9 mouse cellular contexts compared by ENCODE assay signal in the genomic region with DNA sequence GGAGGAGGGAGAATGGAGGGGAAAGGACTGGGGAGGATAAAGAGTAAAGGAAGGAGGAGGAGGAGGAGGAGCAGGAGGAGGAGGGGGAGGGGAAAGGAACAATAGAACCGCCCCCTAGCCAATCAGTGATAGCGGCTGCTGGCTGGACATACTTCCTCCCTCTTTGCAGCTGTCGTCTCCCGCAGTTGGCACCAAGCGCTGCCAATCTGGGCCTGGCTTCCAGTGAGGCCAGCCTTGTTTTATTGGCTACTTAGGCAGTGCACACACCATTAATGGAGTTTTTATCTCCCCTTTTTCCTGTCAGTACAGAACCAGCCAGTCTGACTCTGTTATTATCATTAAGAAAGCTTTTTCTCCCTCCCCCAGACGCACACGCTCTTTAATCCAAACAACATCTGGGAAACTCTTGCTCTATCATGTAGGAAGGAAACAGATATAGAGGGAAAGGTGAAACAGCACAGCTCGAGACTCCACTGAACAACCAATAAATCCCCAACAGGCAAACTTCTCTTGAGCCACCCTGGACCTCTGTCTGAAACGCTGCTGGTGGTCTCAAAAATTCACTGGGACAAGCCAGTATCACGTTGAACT. TPM values are rescaled to one million over a fixed set of nuclear protein-coding genes. Genes with fewer than 3 reads are reported as not detected.
DNase-seq lines count a peak whose midpoint lies in the region; ATAC-seq and TF ChIP-seq lines count a peak whose summit lies in the region.
"Had no signal": no experiment of that assay in that cellular context is flagged by ENCODE, and none has a peak within 500 bp of the region (broad histone marks: within the 10 kb centered on the region; RNA-seq: fewer than 3 reads in every experiment).

No protein-coding gene starts in this region.

- no peak overlapping the region for H3K9ac ChIP-seq in forebrain, postnatal 0 days
- no peak overlapping the region for H3K9ac ChIP-seq in liver, embryonic 11.5 days (ENCODE audit: low read depth, low read length)

- no peak overlapping the region for H3ac ChIP-seq in myocyte (ENCODE audit: control insufficient read depth, insufficient read length)

- peak; percentile 53 for DNase-seq in ES-CJ7 (ENCODE audit: low read depth, low spot score)
- peak; percentile 43 to 54 for DNase-seq in cerebellum, adult 18-20 months
- DNase-seq in forebrain, postnatal 0 days: peak; percentile 86
- peak; percentile 82 to 88 for DNase-seq in heart, postnatal 14 days
- DNase-seq in kidney, postnatal 36 days: peak; percentile 80 to 83
- peak; percentile 59 for DNase-seq in liver, embryonic 11.5 days (ENCODE audit: low spot score)
- DNase-seq in testis, postnatal 14 days (ENCODE audit: low spot score): peak; percentile 75

- no peak for TF ChIP-seq CTCF in forebrain, postnatal 0 days (IDR thresholded peaks at IDR 0.05; ENCODE audit: low read depth)

- H3K4me1 ChIP-seq in forebrain, postnatal 0 days (ENCODE audit: insufficient read depth): peaks cover 19% of the 10 kb centered on the region
- peaks cover 48% of the 10 kb centered on the region for H3K4me1 ChIP-seq in liver, embryonic 11.5 days (replicated peaks; ENCODE audit: control insufficient read depth, insufficient read depth, low read length)

- WGBS in forebrain, postnatal 0 days: 9% methylated on average over 10 of the region's 10 CpGs
- 12% methylated on average over 9 of the region's 10 CpGs for WGBS in liver, embryonic 11.5 days

- intact Hi-C loops in heart, postnatal 14 days (cut with DNase I): no loop called here

- H3K36me3 ChIP-seq in forebrain, postnatal 0 days (ENCODE audit: insufficient read depth): peaks cover 4% of the 10 kb centered on the region; the same call in 1 of the 2 replicates
- no peaks in the 10 kb centered on the region for H3K36me3 ChIP-seq in liver, embryonic 11.5 days (ENCODE audit: control insufficient read depth, insufficient read depth, low read length)
- peaks cover 7% of the 10 kb centered on the region for H3K36me3 ChIP-seq in myocyte (ENCODE audit: control insufficient read depth, insufficient read depth)

- H3K79me2 ChIP-seq in myocyte (ENCODE audit: control insufficient read depth, insufficient read depth): peaks cover 97% of the 10 kb centered on the region

- H3K4me3 ChIP-seq in forebrain, postnatal 0 days (ENCODE audit: low read depth, low read length): no peak overlapping the region
- 0 out of 2 replicates have a peak overlapping the region, but pooled peaks have one; percentile 19 for H3K4me3 ChIP-seq in liver, embryonic 11.5 days (ENCODE audit: low read depth, low read length)
- H3K4me3 ChIP-seq in myocyte: peak overlapping the region; percentile 5

- H3K9me3 ChIP-seq in forebrain, postnatal 0 days (ENCODE audit: low read length): no peaks in the 10 kb centered on the region
- H3K9me3 ChIP-seq in liver, embryonic 11.5 days (ENCODE audit: control insufficient read depth, low read length): no peaks in the 10 kb centered on the region

- no peaks in the 10 kb centered on the region for H3K27me3 ChIP-seq in forebrain, postnatal 0 days (ENCODE audit: insufficient read depth, low read length)
- H3K27me3 ChIP-seq in liver, embryonic 11.5 days (replicated peaks; ENCODE audit: control insufficient read depth, insufficient read depth, low read length): no peaks in the 10 kb centered on the region
- H3K27me3 ChIP-seq in myocyte (ENCODE audit: control insufficient read depth, insufficient read depth, insufficient read length): no peaks in the 10 kb centered on the region
- H3K27me3 ChIP-seq: Patski had no signal

- H3K27ac ChIP-seq in forebrain, postnatal 0 days (ENCODE audit: low read depth, low read length): peak overlapping the region; percentile 36
- H3K27ac ChIP-seq in liver, embryonic 11.5 days (ENCODE audit: low read depth, low read length): peak overlapping the region; percentile 56; the same call in 1 of the 2 replicates

- peak; percentile 93 for ATAC-seq in forebrain, postnatal 0 days
- ATAC-seq in liver, embryonic 11.5 days (replicated peaks; ENCODE audit: low FRiP score): peak; percentile 88
- ATAC-seq: Patski had no signal

- peak overlapping the region; percentile 26; the same call in 1 of the 2 replicates for H3K4me2 ChIP-seq in forebrain, postnatal 0 days (ENCODE audit: low read depth)
- peak overlapping the region; percentile 58 for H3K4me2 ChIP-seq in liver, embryonic 11.5 days
- H3K4me2 ChIP-seq in myocyte (ENCODE audit: low read depth): peak overlapping the region; percentile 94

- peak; percentile 16 for TF ChIP-seq POLR2A in myocyte (IDR thresholded peaks at IDR 0.05; ENCODE audit: insufficient read length, low read depth)

TF ChIP-seq in myocyte, 11 proteins besides CTCF, POLR2A, EP300 and RAD21:
- no peak for TF ChIP-seq CEBPB (IDR thresholded peaks at IDR 0.05; ENCODE audit: insufficient read depth, poor library complexity, severe bottlenecking)
- no peak for TF ChIP-seq MAX (IDR thresholded peaks at IDR 0.05; ENCODE audit: low read depth)
- peak; percentile 31 for TF ChIP-seq TCF12 (IDR thresholded peaks at IDR 0.05; ENCODE audit: insufficient read depth, poor library complexity, severe bottlenecking)
- peak; percentile 87 to 98 (median 91) for TF ChIP-seq MYOD1 (IDR thresholded peaks at IDR 0.05; ENCODE audit: control insufficient read depth in 1 of 3, insufficient read length in 2 of 3, low read depth in 2 of 3)
- TF ChIP-seq SRF (IDR thresholded peaks at IDR 0.05; ENCODE audit: control insufficient read depth, insufficient read length, low read depth): peak; percentile 77
- TF ChIP-seq MYOG (IDR thresholded peaks at IDR 0.05; ENCODE audit: control insufficient read depth in 1 of 3, insufficient read depth in 1 of 3, insufficient read length in 2 of 3, low read depth in 2 of 3): peak; percentile 86 to 94 (median 92)
- no peak for TF ChIP-seq E2F4 (IDR thresholded peaks at IDR 0.05; ENCODE audit: insufficient read depth)
- peak; percentile 65 for TF ChIP-seq TCF3 (IDR thresholded peaks at IDR 0.05; ENCODE audit: insufficient read length, low read depth)
- TF ChIP-seq USF1 (IDR thresholded peaks at IDR 0.05; ENCODE audit: low read depth): no peak
- TF ChIP-seq REST (IDR thresholded peaks at IDR 0.05; ENCODE audit: insufficient read depth, insufficient read length): no peak

RNA-seq across cellular contexts. Expression of a gene that starts 34.6 kb away (rescaled TPM):
- 14.8 and 16.4 TPM in 2 replicates for total RNA-seq in forebrain, postnatal 0 days (2014; rRNA removed)
- 5.6 and 6.4 TPM in 2 replicates for polyA plus RNA-seq in forebrain, postnatal 0 days (2015; fragmentation: Nextera tagmentation; extraction: Ambion mirVana)
- total RNA-seq in heart, postnatal 14 days (2021): 10 to 100 TPM; 18.5 to 22.0 TPM
- polyA plus RNA-seq in liver, embryonic 11.5 days (2014; fragmentation: Nextera tagmentation; extraction: Ambion mirVana): 6.2 and 6.3 TPM in 2 replicates
- 35.6 TPM for polyA plus RNA-seq in myocyte (2012; fragmentation: generic; extraction: Trizol)

RNA-seq across cellular contexts. Expression of a gene that starts 34.7 kb away (rescaled TPM):
- 12.6 and 19.9 TPM in 2 replicates for total RNA-seq in forebrain, postnatal 0 days (2014; rRNA removed)
- 10.8 and 12.5 TPM in 2 replicates for polyA plus RNA-seq in forebrain, postnatal 0 days (2015; fragmentation: Nextera tagmentation; extraction: Ambion mirVana)
- total RNA-seq in heart, postnatal 14 days (2021): 1 to 10 TPM; 2.4 to 2.9 TPM
- polyA plus RNA-seq in liver, embryonic 11.5 days (2014; fragmentation: Nextera tagmentation; extraction: Ambion mirVana): 4.8 and 5.4 TPM in 2 replicates
- 8.3 TPM for polyA plus RNA-seq in myocyte (2012; fragmentation: generic; extraction: Trizol)

Comparison
In these comparisons a context has a peak if more than half of its experiments do, and no peak if none do; other contexts are left out.
1. H3K4me2 ChIP-seq: peak in every context shown above with its lines; median percentile 94 in myocyte; 58 in liver, embryonic 11.5 days; 26 in forebrain, postnatal 0 days.